Mouse (Mus musculus) lung, embryonic 16.5 days (tissue): ENCODE results near the gene Sowahd. TPM values are rescaled to one million over a fixed set of nuclear protein-coding genes. Genes with fewer than 3 reads are reported as not detected.

Experiments used
- ATAC-seq: fragments of 200-750 bp; cut with Nextera tagmentation; 2 replicates; pipeline ENCODE4 v1.8.0; 2017; ENCODE audit warnings: low read depth, mild to moderate bottlenecking, moderate library complexity
- H3K27ac ChIP-seq: fragments of 300-500 bp; sonication (generic); 2 replicates; pipeline ENCODE4 v1.5.1; 2014; ENCODE audit warnings: mild to moderate bottlenecking, control low read depth, low read length
- H3K27me3 ChIP-seq: fragments of 300-500 bp; sonication (generic); 2 replicates; pipeline ENCODE4 v1.6.1; 2014; ENCODE audit warnings: low read depth, low read length, mixed read lengths; ENCODE audit not compliant: control insufficient read depth, insufficient read depth
- H3K36me3 ChIP-seq: fragments of 300-500 bp; sonication (generic); 2 replicates; pipeline ENCODE4 v1.6.1; 2014; ENCODE audit warnings: low read length; ENCODE audit not compliant: control insufficient read depth, insufficient read depth
- H3K4me1 ChIP-seq: fragments of 300-500 bp; sonication (generic); replicated peaks from 2 replicates; pipeline ENCODE4 v1.6.1; 2014; ENCODE audit warnings: low read length, mixed read lengths; ENCODE audit not compliant: control insufficient read depth, insufficient read depth
- H3K4me2 ChIP-seq: fragments of 300-500 bp; sonication (generic); 2 replicates; pipeline ENCODE4 v1.6.1; 2014; ENCODE audit warnings: low read depth, low read length, control low read depth
- H3K4me3 ChIP-seq: fragments of 300-500 bp; sonication (generic); 2 replicates; pipeline ENCODE4 v1.5.1; 2014; ENCODE audit warnings: mild to moderate bottlenecking, low read length, control low read depth
- H3K9ac ChIP-seq: fragments of 300-500 bp; sonication (generic); 2 replicates; pipeline ENCODE4 v1.6.1; 2014; ENCODE audit warnings: low read length, control low read depth
- H3K9me3 ChIP-seq: fragments of 300-500 bp; sonication (generic); 2 replicates; pipeline ENCODE4 v1.6.1; 2016; ENCODE audit warnings: low read length; ENCODE audit not compliant: control insufficient read depth
- WGBS: fragments of 180-500 bp; shearing (Covaris S2); extraction: QIAGEN DNeasy Blood & Tissue Kit; methylation state at CpG from one replicate; pipeline ENCODE4 v1.1.7; 2014; 5-methylcytosine and 5-hydroxymethylcytosine counted together
- polyA plus RNA-seq: library from polyadenylated mRNA; unstranded; fragments of >200 nt; fragmentation: Nextera tagmentation; extraction: Ambion mirVana; gene quantifications from 2 replicates; pipeline ENCODE4 v1.2.1, GENCODE M21; 2015

The Sowahd gene
- polyA plus RNA-seq, 1 experiment from 2014 or later: not detected

DNA sequence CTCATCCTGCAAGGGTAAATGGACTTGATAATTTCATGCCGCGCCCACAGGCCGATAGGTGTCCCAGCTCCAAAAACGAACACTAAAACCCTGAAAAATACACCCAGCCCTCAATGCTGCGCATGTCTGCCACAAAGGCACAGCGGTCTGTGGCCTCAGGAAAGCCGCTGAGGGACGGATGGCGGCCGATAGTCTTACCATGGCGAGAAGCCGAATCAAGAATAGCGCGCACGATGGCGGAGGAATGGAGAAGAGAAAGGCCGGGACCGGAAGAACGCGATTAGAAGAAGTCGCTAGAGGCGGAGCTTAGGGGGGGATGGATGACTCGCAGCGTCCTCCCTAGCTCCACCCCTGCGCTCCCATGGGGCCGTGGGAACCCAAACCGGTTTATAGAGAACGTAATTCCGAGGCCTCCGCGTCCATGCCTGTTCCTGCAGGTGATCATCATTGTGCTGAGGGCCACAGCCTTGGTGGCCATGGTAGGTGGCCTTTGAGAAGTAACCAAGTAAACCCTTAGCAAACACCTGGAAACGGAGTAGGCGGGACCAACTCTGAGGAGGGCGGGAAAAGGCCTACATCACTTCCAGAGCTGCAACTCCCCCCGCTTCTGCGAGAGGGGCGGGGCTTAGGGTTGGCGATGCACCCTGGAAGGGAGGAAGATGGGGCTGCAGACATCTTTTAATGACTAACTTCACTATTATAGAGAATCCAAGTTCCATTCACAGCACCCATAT is 36.4 kb downstream of the Sowahd start, which contains the start of gene Rpl39:
TSS of gene Rpl39 (minus strand) at position 476 of the 734 bp plus-strand sequence.
- WGBS: 17% methylated on average over 38 of the region's 38 CpGs

GRCm38 (mm10) chrX:37085665-37086064 is 37.0 kb downstream of the Sowahd start:
- peak overlapping the region; percentile 56 for H3K4me2 ChIP-seq
- H3K27ac ChIP-seq: peak overlapping the region; percentile 93
- 12% methylated on average over 9 of the region's 9 CpGs for WGBS
- H3K36me3 ChIP-seq: peaks cover 7% of the 10 kb centered on the region
- ATAC-seq: no peak; the same call in 1 of the 2 replicates
- H3K9ac ChIP-seq: peak overlapping the region; percentile 26; the same call in 1 of the 2 replicates
- H3K27me3 ChIP-seq: no peaks in the 10 kb centered on the region
- H3K9me3 ChIP-seq: no peaks in the 10 kb centered on the region
- peaks cover 7% of the 10 kb centered on the region; the same call in 1 of the 2 replicates for H3K4me1 ChIP-seq
- H3K4me3 ChIP-seq: peak overlapping the region; percentile 65

More for the DNA sequence above, 36.4 kb downstream of the Sowahd start, which contains the start of gene Rpl39:
- Histone ChIP-seq H3K4me3 (peak within 1 kb of the TSS; percentile 65), H3K9me3 (no peaks in the 10 kb centered on the region), H3K9ac (peak within 1 kb of the TSS; percentile 77), H3K4me1 (peaks cover 7% of the 10 kb centered on the region; the same call in 1 of the 2 replicates), H3K4me2 (peak within 1 kb of the TSS; percentile 72), H3K36me3 (peaks cover 7% of the 10 kb centered on the region), H3K27me3 (no peaks in the 10 kb centered on the region), H3K27ac (peak within 1 kb of the TSS; percentile 93)
- peak; percentile 96 for ATAC-seq

DNA sequence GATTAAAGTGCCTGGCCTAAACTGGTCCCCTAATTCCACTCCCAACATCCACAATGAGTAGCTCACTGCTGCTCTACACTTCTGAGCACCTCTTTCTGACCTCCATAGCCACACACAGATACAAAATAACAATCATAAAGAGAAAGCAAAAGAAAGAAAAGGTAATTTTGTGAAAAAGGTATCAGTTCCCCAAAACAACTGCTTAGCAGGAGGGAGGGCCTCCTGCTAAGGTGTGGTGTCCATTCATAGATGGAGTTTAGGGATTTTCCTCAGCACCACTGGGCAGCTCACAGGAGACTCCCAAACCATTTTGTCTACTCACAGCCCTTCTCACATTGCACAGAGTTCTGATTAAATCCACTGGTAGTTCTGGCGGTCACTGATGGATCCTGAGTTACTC is 40.1 kb downstream of the Sowahd start:
- H3K9ac ChIP-seq: no peak overlapping the region
- no peak for ATAC-seq
- no peaks in the 10 kb centered on the region for H3K9me3 ChIP-seq
- H3K4me2 ChIP-seq: no peak overlapping the region
- WGBS: 86% methylated on average over 1 of the region's 1 CpGs
- H3K4me3 ChIP-seq: no peak overlapping the region
- H3K27me3 ChIP-seq: no peaks in the 10 kb centered on the region
- no peaks in the 10 kb centered on the region for H3K4me1 ChIP-seq
- no peak overlapping the region for H3K27ac ChIP-seq
- no peaks in the 10 kb centered on the region for H3K36me3 ChIP-seq

GRCm38 (mm10) chrX:37091457-37091856 is 42.8 kb downstream of the Sowahd start:
- no peak for ATAC-seq
- WGBS: 53% methylated on average over 3 of the region's 3 CpGs
- no peaks in the 10 kb centered on the region for H3K4me1 ChIP-seq
- H3K36me3 ChIP-seq: peaks cover 4% of the 10 kb centered on the region; the same call in 1 of the 2 replicates
- no peak overlapping the region for H3K4me2 ChIP-seq
- H3K9ac ChIP-seq: no peak overlapping the region
- H3K9me3 ChIP-seq: no peaks in the 10 kb centered on the region
- no peaks in the 10 kb centered on the region for H3K27me3 ChIP-seq
- no peak overlapping the region for H3K4me3 ChIP-seq
- no peak overlapping the region for H3K27ac ChIP-seq

- Histone ChIP-seq H3K36me3 (peaks cover 4% of the 10 kb centered on the region; the same call in 1 of the 2 replicates), H3K9ac (no peak overlapping the region), H3K4me3 (no peak overlapping the region), H3K4me2 (no peak overlapping the region), H3K27ac (no peak overlapping the region), H3K9me3 (no peaks in the 10 kb centered on the region), H3K4me1 (no peaks in the 10 kb centered on the region), H3K27me3 (no peaks in the 10 kb centered on the region)
- no peak for ATAC-seq
- 82% methylated on average over 11 of the region's 11 CpGs for WGBS
These were observed 46.6 kb downstream of the Sowahd start for GRCm38 (mm10) chrX:37095106-37095768.

GRCm38 (mm10) chrX:37098681-37099080 is 50.0 kb downstream of the Sowahd start:
- 90% methylated on average over 3 of the region's 3 CpGs for WGBS
- ATAC-seq: no peak
- H3K4me1 ChIP-seq: no peaks in the 10 kb centered on the region
- H3K36me3 ChIP-seq: peaks cover 6% of the 10 kb centered on the region; the same call in 1 of the 2 replicates
- no peak overlapping the region for H3K9ac ChIP-seq
- H3K4me3 ChIP-seq: no peak overlapping the region
- H3K27me3 ChIP-seq: no peaks in the 10 kb centered on the region
- no peak overlapping the region for H3K4me2 ChIP-seq
- no peaks in the 10 kb centered on the region for H3K9me3 ChIP-seq
- H3K27ac ChIP-seq: no peak overlapping the region

Other genes with a start within 250 kb of the Sowahd start
- 131 and 141 TPM in 2 replicates for gene Ube2a, start 174.9 kb upstream of the Sowahd start, polyA plus RNA-seq
- 33.6 and 38.7 TPM in 2 replicates for gene C330007P06Rik, start 174.7 kb upstream of the Sowahd start, polyA plus RNA-seq
- gene Nkrf, start 145.9 kb upstream of the Sowahd start, polyA plus RNA-seq: 1.3 and 1.8 TPM in 2 replicates
- gene Sept6, start 57.1 kb upstream of the Sowahd start, polyA plus RNA-seq: 16.7 and 18.6 TPM in 2 replicates
- 511 and 600 TPM in 2 replicates for gene Rpl39, start 36.6 kb downstream of the Sowahd start, polyA plus RNA-seq
- gene Upf3b, start 61.5 kb downstream of the Sowahd start, polyA plus RNA-seq: 17.2 and 19.4 TPM in 2 replicates
- gene Nkap, start 78.0 kb downstream of the Sowahd start, polyA plus RNA-seq: 14.2 and 15.4 TPM in 2 replicates
- 0.89 and 1.2 TPM in 2 replicates for gene Akap14, start 120.0 kb downstream of the Sowahd start, polyA plus RNA-seq
- gene Ndufa1, start 142.3 kb downstream of the Sowahd start, polyA plus RNA-seq: 419 and 439 TPM in 2 replicates
- gene Rnf113a1, start 142.4 kb downstream of the Sowahd start, polyA plus RNA-seq: 7.8 and 9.0 TPM in 2 replicates
- gene Gm9, start 162.2 kb downstream of the Sowahd start, polyA plus RNA-seq: not detected in 2 replicates
- gene Rhox1, start 173.4 kb downstream of the Sowahd start, polyA plus RNA-seq: not detected in 2 replicates
- not detected in 2 replicates for gene Rhox2a, start 196.1 kb downstream of the Sowahd start, polyA plus RNA-seq
- not detected in 2 replicates for gene Rhox3a, start 201.1 kb downstream of the Sowahd start, polyA plus RNA-seq
- gene Rhox4a, start 216.5 kb downstream of the Sowahd start, polyA plus RNA-seq: 0.13 TPM in 1 of 2 replicates, not detected in the other